Mouse (Mus musculus): ENCODE results near the gene Mtfp1.
A peak's percentile ranks its signal among the peaks of the same experiment; 100 is the strongest.

Mtfp1 gene

DNA sequence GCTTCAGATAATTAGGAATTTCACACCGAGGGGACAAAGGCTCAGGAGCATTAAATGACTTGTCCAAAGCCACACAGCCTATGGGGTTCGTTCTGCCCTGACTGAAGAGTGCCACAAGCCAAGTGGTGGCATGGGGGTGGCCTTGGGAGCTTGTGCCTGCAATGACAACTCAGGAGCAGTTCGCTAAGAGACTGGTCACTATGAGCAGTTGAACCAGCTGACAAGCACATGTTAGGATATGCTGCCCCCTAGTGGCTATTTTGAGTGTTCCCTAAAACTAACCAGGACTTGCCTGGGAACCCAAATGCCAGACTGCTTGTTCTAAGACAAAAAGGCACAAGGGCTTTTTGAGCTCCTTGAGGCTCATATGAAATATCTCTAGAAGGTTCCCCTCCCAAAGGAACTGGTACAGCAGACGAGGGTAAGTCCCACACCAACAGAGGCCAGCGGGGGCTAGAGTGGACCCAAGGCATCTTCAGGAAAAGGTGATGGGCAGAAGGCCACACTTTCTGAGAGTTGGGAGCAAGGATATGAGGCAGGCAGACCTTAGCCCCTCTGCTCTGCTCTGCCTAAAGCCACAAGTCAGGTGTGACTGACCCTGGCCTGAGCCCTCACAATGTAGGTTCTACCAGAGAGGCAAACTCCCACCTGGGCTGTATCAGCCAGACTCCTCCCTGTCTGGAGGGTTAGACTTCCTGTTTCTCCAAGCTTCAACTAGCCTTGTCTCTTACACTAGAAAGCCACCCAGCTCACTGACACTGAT is 11.7 kb downstream of the Mtfp1 start:
- Histone ChIP-seq H3K27me3 (ENCODE audit: insufficient read depth, low read length) (peaks cover 11% of the 10 kb centered on the region), H3K4me3 (replicated peaks; ENCODE audit: low read length) (no peak overlapping the region), H3K36me3 (ENCODE audit: insufficient read depth, low read length) (no peaks in the 10 kb centered on the region), H3K4me1 (replicated peaks; ENCODE audit: low read depth, low read length) (no peaks in the 10 kb centered on the region), H3K9me3 (ENCODE audit: low read length) (peaks cover 23% of the 10 kb centered on the region)
- TF ChIP-seq NANOG (IDR thresholded peaks at IDR 0.05; ENCODE audit: borderline replicate concordance, low read length), result no peak
- TF ChIP-seq POU5F1 (IDR thresholded peaks at IDR 0.05; ENCODE audit: borderline replicate concordance, low read length), result no peak
- TF ChIP-seq CTCF (conservative IDR thresholded peaks at IDR 0.05; ENCODE audit: low read length), result peak; percentile 85

DNA sequence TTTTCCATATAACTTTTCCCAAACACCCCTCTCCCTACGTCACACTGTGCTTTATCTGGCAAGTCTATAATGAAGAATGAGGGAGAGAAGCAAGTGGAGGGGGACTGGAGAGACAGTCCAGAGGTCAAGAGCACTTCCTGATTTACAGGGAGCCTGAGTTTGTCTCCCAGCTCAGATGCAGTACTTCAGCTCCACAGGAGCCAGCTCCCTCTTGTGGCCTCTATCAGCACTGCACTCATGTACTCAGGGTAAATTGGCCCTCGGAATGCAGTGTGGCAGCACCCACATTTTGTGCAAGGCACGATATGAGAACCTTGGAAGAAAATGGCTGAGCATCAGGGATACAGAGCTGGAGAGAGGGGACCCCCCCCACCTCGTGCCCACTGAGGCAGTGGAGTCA is 15.0 kb downstream of the Mtfp1 start:
- Histone ChIP-seq H3K36me3 (ENCODE audit: insufficient read depth, low read length) (no peaks in the 10 kb centered on the region), H3K9me3 (ENCODE audit: low read length) (peaks cover 19% of the 10 kb centered on the region), H3K4me3 (replicated peaks; ENCODE audit: low read length) (no peak overlapping the region), H3K4me1 (replicated peaks; ENCODE audit: low read depth, low read length) (no peaks in the 10 kb centered on the region), H3K27me3 (ENCODE audit: insufficient read depth, low read length) (peaks cover 32% of the 10 kb centered on the region)
- TF ChIP-seq NANOG (IDR thresholded peaks at IDR 0.05; ENCODE audit: borderline replicate concordance, low read length), result no peak
- TF ChIP-seq CTCF (conservative IDR thresholded peaks at IDR 0.05; ENCODE audit: low read length), result peak; percentile 95

DNA sequence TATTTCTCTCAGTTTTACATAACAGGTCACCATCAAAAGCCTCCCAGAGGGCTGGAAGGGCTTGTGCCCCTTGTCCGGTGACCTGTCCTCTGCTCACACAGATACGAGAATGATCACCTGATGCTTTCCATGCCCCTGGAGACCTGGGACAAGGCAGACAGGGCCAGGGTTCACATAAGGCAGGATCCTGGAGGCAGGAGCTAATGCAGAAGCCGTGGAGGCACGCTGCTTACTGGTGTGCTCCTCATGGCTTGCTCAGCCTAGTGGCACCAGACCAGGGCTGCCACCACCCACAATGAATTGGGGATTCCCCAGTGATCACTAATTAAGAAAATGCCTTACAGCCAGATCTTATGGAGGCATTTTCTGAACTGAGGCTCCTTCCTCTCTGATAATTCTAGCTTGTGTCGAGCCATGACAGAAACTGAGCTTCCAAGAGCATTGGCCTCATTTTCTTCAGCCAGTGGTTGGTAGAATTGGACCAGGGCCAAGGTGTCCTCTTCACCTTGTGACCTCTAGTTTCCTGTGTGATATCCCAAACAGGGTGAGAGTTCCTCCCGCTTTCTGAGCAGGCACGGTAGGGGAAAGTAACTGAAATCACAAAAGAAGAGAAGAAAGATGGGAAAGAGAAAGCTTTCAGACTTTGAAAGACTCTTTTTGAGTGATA is 16.8 kb downstream of the Mtfp1 start:
- peaks cover 41% of the 10 kb centered on the region for H3K27me3 ChIP-seq (ENCODE audit: insufficient read depth, low read length)
- H3K36me3 ChIP-seq (ENCODE audit: insufficient read depth, low read length), result no peaks in the 10 kb centered on the region
- peaks cover 18% of the 10 kb centered on the region for H3K9me3 ChIP-seq (ENCODE audit: low read length)
- TF ChIP-seq POU5F1 (IDR thresholded peaks at IDR 0.05; ENCODE audit: borderline replicate concordance, low read length) (no peak), NANOG (IDR thresholded peaks at IDR 0.05; ENCODE audit: borderline replicate concordance, low read length) (no peak), CTCF (conservative IDR thresholded peaks at IDR 0.05; ENCODE audit: low read length) (no peak)
- H3K4me3 ChIP-seq (replicated peaks; ENCODE audit: low read length), result no peak overlapping the region
- H3K4me1 ChIP-seq (replicated peaks; ENCODE audit: low read depth, low read length), result no peaks in the 10 kb centered on the region

DNA sequence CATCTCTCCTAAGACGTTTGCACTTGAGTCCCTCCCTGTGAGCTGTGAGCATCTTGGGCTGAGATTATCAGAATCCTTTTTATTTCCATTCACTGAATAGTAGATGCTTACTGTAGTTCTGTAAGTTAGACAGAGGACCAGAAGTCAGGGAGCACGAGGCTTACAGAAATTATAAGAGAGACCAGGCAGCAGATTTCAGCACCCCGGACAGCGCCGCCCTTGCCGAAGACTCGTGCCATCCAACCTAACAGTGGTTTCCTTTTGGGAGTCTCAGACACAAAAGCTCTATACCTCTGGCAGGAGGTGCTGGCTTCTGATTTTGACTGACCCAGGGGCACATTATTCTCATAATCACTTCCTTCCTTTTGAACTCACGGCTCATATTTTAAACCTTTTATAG is 18.6 kb downstream of the Mtfp1 start:
- H3K9me3 ChIP-seq (ENCODE audit: low read length), result peaks cover 17% of the 10 kb centered on the region
- H3K36me3 ChIP-seq (ENCODE audit: insufficient read depth, low read length), result no peaks in the 10 kb centered on the region
- H3K4me3 ChIP-seq (replicated peaks; ENCODE audit: low read length), result no peak overlapping the region
- no peak for TF ChIP-seq POU5F1 (IDR thresholded peaks at IDR 0.05; ENCODE audit: borderline replicate concordance, low read length)
- no peak for TF ChIP-seq NANOG (IDR thresholded peaks at IDR 0.05; ENCODE audit: borderline replicate concordance, low read length)
- TF ChIP-seq CTCF (conservative IDR thresholded peaks at IDR 0.05; ENCODE audit: low read length), result no peak
- peaks cover 56% of the 10 kb centered on the region for H3K27me3 ChIP-seq (ENCODE audit: insufficient read depth, low read length)
- H3K4me1 ChIP-seq (replicated peaks; ENCODE audit: low read depth, low read length), result no peaks in the 10 kb centered on the region

DNA sequence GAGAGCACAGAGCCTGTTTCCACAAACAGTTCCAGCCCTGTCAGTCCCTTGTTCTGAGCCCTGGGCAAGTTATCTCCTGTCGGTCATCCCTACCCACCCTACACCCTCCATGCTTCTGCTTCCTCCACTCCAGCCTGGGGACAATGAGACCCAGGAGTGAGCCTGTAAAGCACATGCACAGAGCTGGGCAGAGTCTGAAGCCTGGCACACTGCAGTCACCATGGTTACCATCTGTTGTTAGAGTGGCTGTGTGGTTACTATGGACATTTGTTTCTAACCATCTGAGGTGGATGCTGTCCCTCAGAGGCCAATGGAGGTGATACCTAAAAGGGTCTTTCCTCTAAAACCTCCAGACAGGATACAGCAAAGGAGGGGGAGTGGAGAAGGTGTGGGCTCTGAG is 25.6 kb downstream of the Mtfp1 start:
- no peak overlapping the region for H3K4me3 ChIP-seq (replicated peaks; ENCODE audit: low read length)
- no peaks in the 10 kb centered on the region for H3K36me3 ChIP-seq (ENCODE audit: insufficient read depth, low read length)
- peaks cover 9% of the 10 kb centered on the region; the same call in 1 of the 2 replicates for H3K9me3 ChIP-seq (ENCODE audit: low read length)
- H3K4me1 ChIP-seq (replicated peaks; ENCODE audit: low read depth, low read length), result peaks cover 6% of the 10 kb centered on the region
- no peak for TF ChIP-seq POU5F1 (IDR thresholded peaks at IDR 0.05; ENCODE audit: borderline replicate concordance, low read length)
- TF ChIP-seq CTCF (conservative IDR thresholded peaks at IDR 0.05; ENCODE audit: low read length), result no peak
- no peak for TF ChIP-seq NANOG (IDR thresholded peaks at IDR 0.05; ENCODE audit: borderline replicate concordance, low read length)
- peaks cover 42% of the 10 kb centered on the region for H3K27me3 ChIP-seq (ENCODE audit: insufficient read depth, low read length)

DNA sequence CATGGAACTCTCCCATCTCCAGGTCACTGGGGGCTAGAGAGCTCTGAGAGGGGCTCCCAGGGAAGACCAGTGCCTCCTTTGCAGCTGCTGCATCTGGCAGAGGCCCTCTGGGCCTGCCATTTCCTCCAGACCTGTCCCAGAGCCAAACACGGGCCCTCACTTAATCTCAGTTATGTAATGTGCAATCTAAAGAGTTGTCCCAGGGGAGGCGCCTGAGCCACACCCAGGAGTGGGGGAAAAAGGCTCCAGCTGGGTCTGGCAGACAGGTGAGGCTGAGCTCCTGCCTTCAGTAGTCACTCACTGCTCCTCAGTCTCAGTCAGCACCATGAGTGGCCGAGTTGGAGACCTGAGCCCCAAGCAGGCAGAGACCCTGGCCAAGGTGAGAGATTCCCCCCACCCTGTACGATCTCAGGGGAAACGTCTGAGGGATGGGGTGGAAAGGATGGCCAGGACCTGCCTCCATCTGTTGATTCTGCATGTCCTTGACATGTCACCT is 30.6 kb downstream of the Mtfp1 start, which contains the start of gene Sec14l3:
TSS of gene Sec14l3 (plus strand) at position 215 of the 496 bp plus-strand sequence.
- TF ChIP-seq CTCF (conservative IDR thresholded peaks at IDR 0.05; ENCODE audit: low read length) (no peak), POU5F1 (IDR thresholded peaks at IDR 0.05; ENCODE audit: borderline replicate concordance, low read length) (no peak), NANOG (IDR thresholded peaks at IDR 0.05; ENCODE audit: borderline replicate concordance, low read length) (no peak)
- Histone ChIP-seq H3K4me1 (replicated peaks; ENCODE audit: low read depth, low read length) (peaks cover 20% of the 10 kb centered on the region), H3K36me3 (ENCODE audit: insufficient read depth, low read length) (no peaks in the 10 kb centered on the region), H3K27me3 (ENCODE audit: insufficient read depth, low read length) (peaks cover 20% of the 10 kb centered on the region), H3K9me3 (ENCODE audit: low read length) (no peaks in the 10 kb centered on the region), H3K4me3 (replicated peaks; ENCODE audit: low read length) (no peak within 1 kb of the TSS)

DNA sequence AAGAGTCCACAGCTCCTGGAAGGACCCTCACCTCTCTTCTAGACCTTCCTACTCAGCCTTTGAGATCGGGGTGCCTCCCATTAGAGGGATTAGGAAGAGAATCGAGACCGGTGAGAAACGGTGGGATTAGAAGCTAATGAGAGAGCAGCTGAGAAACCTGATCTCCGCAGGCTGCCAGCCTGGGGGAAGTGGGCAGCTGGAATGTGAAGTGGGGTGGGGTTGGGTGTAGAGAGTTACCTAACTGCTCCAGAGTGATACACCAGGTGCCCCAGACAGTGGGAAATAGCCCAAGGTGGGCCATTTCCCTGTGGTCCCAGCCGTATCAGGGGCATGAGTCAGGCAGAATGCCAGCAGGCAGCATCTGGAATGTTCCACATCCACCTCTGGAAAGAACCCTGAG is 32.3 kb downstream of the Mtfp1 start:
- Histone ChIP-seq H3K27me3 (ENCODE audit: insufficient read depth, low read length) (peaks cover 18% of the 10 kb centered on the region), H3K4me3 (replicated peaks; ENCODE audit: low read length) (no peak overlapping the region), H3K9me3 (ENCODE audit: low read length) (no peaks in the 10 kb centered on the region), H3K36me3 (ENCODE audit: insufficient read depth, low read length) (no peaks in the 10 kb centered on the region), H3K4me1 (replicated peaks; ENCODE audit: low read depth, low read length) (peaks cover 25% of the 10 kb centered on the region)
- TF ChIP-seq NANOG (IDR thresholded peaks at IDR 0.05; ENCODE audit: borderline replicate concordance, low read length) (no peak), POU5F1 (IDR thresholded peaks at IDR 0.05; ENCODE audit: borderline replicate concordance, low read length) (no peak), CTCF (conservative IDR thresholded peaks at IDR 0.05; ENCODE audit: low read length) (no peak)

DNA sequence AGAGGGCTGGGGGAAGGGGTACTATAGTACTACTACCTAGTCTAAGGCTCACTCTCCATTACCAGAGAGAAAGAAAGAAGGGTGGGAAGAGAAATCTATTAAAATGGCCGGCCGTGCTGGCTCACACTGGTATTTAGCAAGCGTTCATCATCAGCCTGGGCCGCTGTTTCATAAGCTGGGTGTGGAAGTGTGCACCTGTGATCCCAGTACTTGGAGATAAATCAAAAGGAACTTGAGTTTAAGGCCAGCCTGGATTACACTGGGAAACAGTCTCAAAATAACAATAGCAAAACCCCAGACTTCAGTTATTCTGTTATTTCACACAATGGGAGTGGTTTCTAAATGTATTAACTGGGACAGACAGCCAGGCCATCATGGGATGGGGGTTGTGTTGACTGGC is 32.7 kb downstream of the Mtfp1 start:
- H3K36me3 ChIP-seq (ENCODE audit: insufficient read depth, low read length), result no peaks in the 10 kb centered on the region
- peaks cover 25% of the 10 kb centered on the region for H3K4me1 ChIP-seq (replicated peaks; ENCODE audit: low read depth, low read length)
- H3K9me3 ChIP-seq (ENCODE audit: low read length), result no peaks in the 10 kb centered on the region
- no peak overlapping the region for H3K4me3 ChIP-seq (replicated peaks; ENCODE audit: low read length)
- TF ChIP-seq POU5F1 (IDR thresholded peaks at IDR 0.05; ENCODE audit: borderline replicate concordance, low read length), result no peak
- TF ChIP-seq NANOG (IDR thresholded peaks at IDR 0.05; ENCODE audit: borderline replicate concordance, low read length), result no peak
- TF ChIP-seq CTCF (conservative IDR thresholded peaks at IDR 0.05; ENCODE audit: low read length), result no peak
- H3K27me3 ChIP-seq (ENCODE audit: insufficient read depth, low read length), result peaks cover 19% of the 10 kb centered on the region

Measured in E14TG2a.4 (cell line).